ENCODE assay signal across 17 mouse cellular contexts in the genomic region with DNA sequence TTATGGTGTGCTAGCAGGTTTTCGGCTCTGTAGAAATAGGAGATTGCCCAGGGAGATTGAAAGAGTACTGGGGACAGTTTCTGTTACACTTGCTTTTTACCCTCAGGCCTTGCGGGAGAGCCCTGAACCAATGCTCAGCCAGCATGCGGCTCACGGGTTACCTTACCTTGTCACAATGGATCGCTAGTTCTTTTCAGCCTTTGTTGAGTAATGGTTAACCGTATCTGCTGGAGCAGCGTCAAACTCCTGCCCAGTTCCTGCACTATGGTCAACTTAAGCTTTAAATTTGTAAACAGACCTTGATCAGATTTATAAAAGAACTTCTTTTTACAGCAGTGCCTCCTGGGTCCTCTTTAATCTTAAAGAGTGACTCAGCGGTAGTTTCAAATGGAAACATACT. TPM values are rescaled to one million over a fixed set of nuclear protein-coding genes. Genes with fewer than 3 reads are reported as not detected.
"Had no signal": no experiment of that assay in that cellular context is flagged by ENCODE, and none has a peak within 500 bp of the region (broad histone marks: within the 10 kb centered on the region; RNA-seq: fewer than 3 reads in every experiment).

No protein-coding gene starts in this region.

- H3K4me3 ChIP-seq: left cerebral cortex, adult 2 months; liver, embryonic 13.5 days had no signal

- DNase-seq: layer of hippocampus, postnatal 36 days; liver, embryonic 13.5 days; lung, adult 2 months; lung, postnatal 14 days; lung, postnatal 4 days; midbrain, embryonic 14.5 days; thymus, adult 2 months; thymus, postnatal 14 days; thymus, postnatal 4 days had no signal

- H3K9me3 ChIP-seq: liver, embryonic 13.5 days had no signal

- H3K9ac ChIP-seq: liver, embryonic 13.5 days had no signal

- H3K27me3 ChIP-seq: liver, embryonic 13.5 days had no signal

- H3K36me3 ChIP-seq: liver, embryonic 13.5 days had no signal

- H3K27ac ChIP-seq: left cerebral cortex, adult 2 months; liver, embryonic 13.5 days had no signal

- H3K4me1 ChIP-seq: liver, embryonic 13.5 days had no signal

- ATAC-seq: intestine, embryonic 16.5 days had no signal

- H3K4me2 ChIP-seq: liver, embryonic 13.5 days; midbrain, embryonic 11.5 days had no signal

RNA-seq across cellular contexts. Expression of a gene that starts 53.1 kb away (rescaled TPM):
- polyA plus RNA-seq: limb, embryonic 11.5 days; liver, embryonic 13.5 days; liver, embryonic 16.5 days; lung, adult 2 months; lung, embryonic 16.5 days; small intestine, adult 2 months; spleen, adult 2 months had no signal
